Mouse (Mus musculus): ENCODE data around the gene Mitf. TPM values are rescaled to one million over a fixed set of nuclear protein-coding genes. Genes with fewer than 3 reads are reported as not detected.
A peak's percentile ranks its signal among the peaks of the same experiment; 100 is the strongest.

The Mitf gene
- polyA plus RNA-seq, 1 experiment from 2014 or later = 26.4 TPM

DNA sequence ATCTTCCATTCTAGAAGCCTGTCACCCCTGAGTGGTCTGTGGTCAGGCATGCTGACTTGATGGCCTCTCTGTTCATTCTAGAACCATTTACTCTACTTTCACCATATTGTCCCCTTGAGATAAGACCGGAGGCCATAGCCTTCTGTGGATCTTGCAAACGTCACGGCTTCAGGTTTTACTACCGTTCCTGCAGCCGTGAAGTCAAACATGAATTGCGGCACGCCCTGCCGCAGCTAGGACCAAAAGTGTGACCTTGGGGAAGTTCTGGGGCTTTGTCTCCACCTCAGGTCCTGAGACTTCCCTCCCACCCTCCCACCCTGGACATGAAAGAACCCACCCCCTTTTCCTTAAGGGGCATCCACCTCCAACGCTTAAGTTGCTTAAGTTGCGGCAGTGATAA is 149.8 kb downstream of the Mitf start:
- peaks cover 4 to 25% of the 10 kb centered on the region in 2 experiments for H3K4me1 ChIP-seq (ENCODE audit: control insufficient read depth in 2 of 2, insufficient read depth in 2 of 2, low read length in 2 of 2)
- WGBS = 66% methylated on average over 10 of the region's 10 CpGs
- H3K27ac ChIP-seq (replicated peaks in 1 of 2; ENCODE audit: control insufficient read depth in 1 of 2, insufficient read depth in 1 of 2, low read depth in 2 of 2, low read length in 2 of 2) = no peak overlapping the region
- peaks cover 7% of the 10 kb centered on the region; the same call in 1 of the 2 replicates for H3K36me3 ChIP-seq (ENCODE audit: control insufficient read depth, insufficient read depth, low read length)
- no peak overlapping the region for H3K4me2 ChIP-seq (ENCODE audit: low read length)
- no peaks in the 10 kb centered on the region for H3K9me3 ChIP-seq (ENCODE audit: control insufficient read depth, low read length)
- H3K4me3 ChIP-seq (ENCODE audit: control insufficient read depth in 1 of 2, insufficient read depth in 1 of 2, low read depth in 1 of 2, low read length in 2 of 2) = no peak overlapping the region
- no peak for ATAC-seq (ENCODE audit: insufficient number of reproducible peaks, insufficient read depth, low FRiP score, low read depth)
- no peaks in the 10 kb centered on the region for H3K27me3 ChIP-seq (ENCODE audit: control insufficient read depth, insufficient read depth, low read length)
- no peak overlapping the region for H3K9ac ChIP-seq (ENCODE audit: low read length)

DNA sequence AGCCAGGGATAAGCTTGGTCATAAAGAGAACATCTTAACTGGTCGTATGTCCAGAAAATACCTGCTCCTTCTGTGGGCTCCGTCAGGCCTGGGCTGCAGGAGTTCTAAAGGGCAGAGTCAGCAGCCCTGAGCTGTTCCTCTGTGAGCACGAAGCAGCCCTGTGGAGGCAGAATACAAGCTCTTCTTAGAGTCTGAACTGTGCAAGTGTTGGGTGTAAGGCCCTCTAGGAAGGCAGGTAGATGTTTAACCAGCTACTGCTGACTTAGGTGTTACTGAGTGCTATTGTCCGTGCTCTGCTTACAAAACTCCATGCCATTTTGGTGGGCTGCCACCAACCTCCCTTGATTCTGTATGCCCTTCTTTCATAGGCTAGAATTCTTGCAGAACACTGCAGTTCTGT is 151.4 kb downstream of the Mitf start:
- Histone ChIP-seq H3K4me3 (ENCODE audit: control insufficient read depth in 1 of 2, insufficient read depth in 1 of 2, low read depth in 1 of 2, low read length in 2 of 2) (no peak overlapping the region), H3K9me3 (ENCODE audit: control insufficient read depth, low read length) (no peaks in the 10 kb centered on the region), H3K27ac (replicated peaks in 1 of 2; ENCODE audit: control insufficient read depth in 1 of 2, insufficient read depth in 1 of 2, low read depth in 2 of 2, low read length in 2 of 2) (no peak overlapping the region), H3K4me2 (ENCODE audit: low read length) (no peak overlapping the region), H3K4me1 (ENCODE audit: control insufficient read depth in 2 of 2, insufficient read depth in 2 of 2, low read length in 2 of 2) (peaks cover 3 to 20% of the 10 kb centered on the region in 2 experiments; a peak in 3 of 4 replicates), H3K9ac (ENCODE audit: low read length) (no peak overlapping the region), H3K36me3 (ENCODE audit: control insufficient read depth, insufficient read depth, low read length) (peaks cover 7% of the 10 kb centered on the region; the same call in 1 of the 2 replicates), H3K27me3 (ENCODE audit: control insufficient read depth, insufficient read depth, low read length) (no peaks in the 10 kb centered on the region)
- 82% methylated on average over 4 of the region's 4 CpGs for WGBS
- no peak for ATAC-seq (ENCODE audit: insufficient number of reproducible peaks, insufficient read depth, low FRiP score, low read depth)

DNA sequence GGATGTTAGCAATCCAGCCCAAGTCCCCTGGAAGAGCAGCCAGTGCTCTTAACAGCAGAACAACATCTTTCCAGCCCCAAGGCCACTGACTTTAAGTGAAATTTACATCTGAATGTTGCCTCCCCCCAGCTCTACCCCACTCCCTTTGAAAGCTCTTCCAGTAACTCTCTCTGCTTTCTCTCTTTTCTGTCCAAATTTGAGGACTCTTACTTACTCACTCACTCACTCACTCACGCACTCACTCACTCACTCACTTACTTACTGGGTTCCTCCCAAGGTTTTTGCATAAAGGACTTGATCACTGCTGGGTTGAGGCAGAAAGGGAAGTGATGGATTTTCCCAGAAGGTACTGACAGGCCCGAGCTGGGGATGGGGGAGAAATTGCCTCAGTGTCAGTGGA is 154.9 kb downstream of the Mitf start:
- H3K4me2 ChIP-seq (ENCODE audit: low read length) = no peak overlapping the region
- ATAC-seq (ENCODE audit: insufficient number of reproducible peaks, insufficient read depth, low FRiP score, low read depth) = no peak
- H3K4me3 ChIP-seq (ENCODE audit: control insufficient read depth in 1 of 2, insufficient read depth in 1 of 2, low read depth in 1 of 2, low read length in 2 of 2) = no peak overlapping the region
- peaks cover 7% of the 10 kb centered on the region; the same call in 1 of the 2 replicates for H3K36me3 ChIP-seq (ENCODE audit: control insufficient read depth, insufficient read depth, low read length)
- H3K27ac ChIP-seq (replicated peaks in 1 of 2; ENCODE audit: control insufficient read depth in 1 of 2, insufficient read depth in 1 of 2, low read depth in 2 of 2, low read length in 2 of 2) = no peak overlapping the region
- no peaks in the 10 kb centered on the region for H3K9me3 ChIP-seq (ENCODE audit: control insufficient read depth, low read length)
- no peak overlapping the region for H3K9ac ChIP-seq (ENCODE audit: low read length)
- H3K4me1 ChIP-seq (ENCODE audit: control insufficient read depth in 2 of 2, insufficient read depth in 2 of 2, low read length in 2 of 2) = peaks cover 3 to 10% of the 10 kb centered on the region in 2 experiments; a peak in 2 of 4 replicates
- 51% methylated on average over 2 of the region's 2 CpGs for WGBS
- no peaks in the 10 kb centered on the region for H3K27me3 ChIP-seq (ENCODE audit: control insufficient read depth, insufficient read depth, low read length)

DNA sequence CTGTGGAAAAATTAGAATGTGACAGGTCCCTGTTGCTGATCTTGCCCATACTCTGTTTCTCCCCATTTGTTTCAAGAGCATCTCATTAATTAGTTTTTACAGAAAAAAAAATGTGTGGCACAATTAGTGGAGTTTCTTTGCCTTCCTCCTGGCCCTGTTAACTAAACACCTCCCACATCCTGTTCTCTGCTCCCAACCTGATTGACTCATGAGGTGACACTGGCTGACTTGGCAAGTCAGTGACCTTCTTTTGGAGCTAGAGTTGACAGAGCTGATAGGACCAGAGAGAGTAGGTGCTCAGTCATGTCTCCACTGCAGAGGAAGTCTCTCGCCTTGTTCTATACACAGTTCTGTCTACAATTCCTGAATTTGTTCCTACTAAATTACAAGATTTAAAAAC is 155.5 kb downstream of the Mitf start:
- ATAC-seq (ENCODE audit: insufficient number of reproducible peaks, insufficient read depth, low FRiP score, low read depth) = no peak
- no peak overlapping the region for H3K27ac ChIP-seq (replicated peaks in 1 of 2; ENCODE audit: control insufficient read depth in 1 of 2, insufficient read depth in 1 of 2, low read depth in 2 of 2, low read length in 2 of 2)
- WGBS = 43% methylated on average over 1 of the region's 1 CpGs

DNA sequence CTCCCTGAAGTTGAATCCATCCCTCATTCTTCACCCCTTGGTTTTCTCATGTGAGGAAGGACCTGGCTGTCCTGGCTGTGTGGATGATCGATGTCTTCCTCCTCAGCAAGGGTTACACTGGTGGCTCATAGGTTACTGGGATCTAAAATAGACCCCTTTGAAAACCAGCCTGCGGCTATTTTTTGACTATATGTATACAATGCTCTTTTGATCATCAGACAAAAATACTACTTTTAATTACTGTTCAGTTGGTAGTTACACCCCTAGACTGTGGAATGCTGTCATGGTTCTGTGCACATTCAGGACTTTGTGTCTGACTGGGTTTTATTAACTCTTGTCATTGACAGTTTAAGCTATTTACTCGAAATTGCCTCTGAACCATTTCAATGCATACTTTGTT is 157.9 kb downstream of the Mitf start:
- Histone ChIP-seq H3K9me3 (ENCODE audit: control insufficient read depth, low read length) (no peaks in the 10 kb centered on the region), H3K27me3 (ENCODE audit: control insufficient read depth, insufficient read depth, low read length) (no peaks in the 10 kb centered on the region), H3K36me3 (ENCODE audit: control insufficient read depth, insufficient read depth, low read length) (peaks cover 3% of the 10 kb centered on the region; the same call in 1 of the 2 replicates), H3K27ac (replicated peaks in 1 of 2; ENCODE audit: control insufficient read depth in 1 of 2, insufficient read depth in 1 of 2, low read depth in 2 of 2, low read length in 2 of 2) (no peak overlapping the region), H3K9ac (ENCODE audit: low read length) (no peak overlapping the region), H3K4me2 (ENCODE audit: low read length) (no peak overlapping the region), H3K4me1 (ENCODE audit: control insufficient read depth in 2 of 2, insufficient read depth in 2 of 2, low read length in 2 of 2) (peaks cover 3 to 9% of the 10 kb centered on the region in 2 experiments; a peak in 2 of 4 replicates), H3K4me3 (ENCODE audit: control insufficient read depth in 1 of 2, insufficient read depth in 1 of 2, low read depth in 1 of 2, low read length in 2 of 2) (no peak overlapping the region)
- no peak for ATAC-seq (ENCODE audit: insufficient number of reproducible peaks, insufficient read depth, low FRiP score, low read depth)
- 86% methylated on average over 3 of the region's 3 CpGs for WGBS

More for the DNA sequence above, 155.5 kb downstream of the Mitf start:
- no peak overlapping the region for H3K4me3 ChIP-seq (ENCODE audit: control insufficient read depth in 1 of 2, insufficient read depth in 1 of 2, low read depth in 1 of 2, low read length in 2 of 2)
- H3K9ac ChIP-seq (ENCODE audit: low read length) = no peak overlapping the region
- peaks cover 7% of the 10 kb centered on the region; the same call in 1 of the 2 replicates for H3K36me3 ChIP-seq (ENCODE audit: control insufficient read depth, insufficient read depth, low read length)
- H3K4me1 ChIP-seq (ENCODE audit: control insufficient read depth in 2 of 2, insufficient read depth in 2 of 2, low read length in 2 of 2) = peaks cover 3 to 9% of the 10 kb centered on the region in 2 experiments; a peak in 2 of 4 replicates
- H3K27me3 ChIP-seq (ENCODE audit: control insufficient read depth, insufficient read depth, low read length) = no peaks in the 10 kb centered on the region
- H3K9me3 ChIP-seq (ENCODE audit: control insufficient read depth, low read length) = no peaks in the 10 kb centered on the region
- no peak overlapping the region for H3K4me2 ChIP-seq (ENCODE audit: low read length)

DNA sequence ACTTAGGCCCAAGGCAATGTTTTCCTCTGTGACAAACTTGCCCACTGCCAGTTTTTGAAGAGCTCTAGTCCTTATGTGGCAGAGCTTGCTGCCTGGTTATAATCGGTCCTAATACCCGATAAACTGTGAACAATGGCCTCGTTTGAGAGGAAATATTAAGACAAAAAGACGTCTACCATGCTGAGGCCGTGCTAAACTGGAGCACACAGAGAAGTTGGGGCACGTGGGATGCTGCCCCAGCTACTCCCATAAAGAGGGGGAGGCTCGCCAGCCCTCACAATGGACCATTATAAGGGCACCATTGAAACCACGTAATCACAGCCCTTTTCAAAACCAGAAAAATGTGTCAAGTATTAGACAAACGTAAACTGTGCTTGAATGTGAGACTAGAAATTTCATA is 174.8 kb downstream of the Mitf start:
- Histone ChIP-seq H3K9me3 (ENCODE audit: control insufficient read depth, low read length) (no peaks in the 10 kb centered on the region), H3K4me2 (ENCODE audit: low read length) (no peak overlapping the region), H3K4me1 (ENCODE audit: control insufficient read depth in 2 of 2, insufficient read depth in 2 of 2, low read length in 2 of 2) (peaks cover 0 to 21% of the 10 kb centered on the region in 2 experiments; a peak in 3 of 4 replicates), H3K9ac (ENCODE audit: low read length) (no peak overlapping the region), H3K4me3 (ENCODE audit: control insufficient read depth in 1 of 2, insufficient read depth in 1 of 2, low read depth in 1 of 2, low read length in 2 of 2) (no peak overlapping the region), H3K36me3 (ENCODE audit: control insufficient read depth, insufficient read depth, low read length) (no peaks in the 10 kb centered on the region), H3K27me3 (ENCODE audit: control insufficient read depth, insufficient read depth, low read length) (no peaks in the 10 kb centered on the region), H3K27ac (replicated peaks in 1 of 2; ENCODE audit: control insufficient read depth in 1 of 2, insufficient read depth in 1 of 2, low read depth in 2 of 2, low read length in 2 of 2) (no peak overlapping the region)
- WGBS = 82% methylated on average over 9 of the region's 9 CpGs
- ATAC-seq (ENCODE audit: insufficient number of reproducible peaks, insufficient read depth, low FRiP score, low read depth) = no peak

DNA sequence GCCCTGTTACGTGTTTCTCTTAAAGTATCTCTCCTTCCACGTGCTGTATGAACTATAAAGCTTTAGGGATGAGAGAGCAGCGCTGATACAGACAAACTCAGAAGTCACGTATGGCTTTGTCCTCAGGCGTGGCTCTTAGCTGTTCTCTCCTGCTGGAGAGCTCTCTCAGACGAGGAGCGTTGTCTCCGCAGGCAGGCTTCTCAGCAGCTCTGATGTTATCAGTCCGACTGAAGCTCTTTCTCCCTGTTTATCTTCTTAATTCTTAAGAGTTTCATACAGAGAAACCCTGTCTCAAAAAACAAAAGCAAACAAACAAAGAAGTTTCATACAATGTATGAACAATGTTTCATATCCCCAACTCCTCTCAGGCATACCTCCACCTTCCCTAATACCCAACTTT is 178.8 kb downstream of the Mitf start:
- Histone ChIP-seq H3K4me1 (ENCODE audit: control insufficient read depth in 2 of 2, insufficient read depth in 2 of 2, low read length in 2 of 2) (peaks cover 8 to 32% of the 10 kb centered on the region in 2 experiments), H3K27ac (replicated peaks in 1 of 2; ENCODE audit: control insufficient read depth in 1 of 2, insufficient read depth in 1 of 2, low read depth in 2 of 2, low read length in 2 of 2) (no peak overlapping the region), H3K9ac (ENCODE audit: low read length) (0 out of 2 replicates have a peak overlapping the region, but pooled peaks have one; percentile 16), H3K4me3 (ENCODE audit: control insufficient read depth in 1 of 2, insufficient read depth in 1 of 2, low read depth in 1 of 2, low read length in 2 of 2) (no peak overlapping the region), H3K4me2 (ENCODE audit: low read length) (no peak overlapping the region), H3K27me3 (ENCODE audit: control insufficient read depth, insufficient read depth, low read length) (no peaks in the 10 kb centered on the region), H3K36me3 (ENCODE audit: control insufficient read depth, insufficient read depth, low read length) (no peaks in the 10 kb centered on the region), H3K9me3 (ENCODE audit: control insufficient read depth, low read length) (no peaks in the 10 kb centered on the region)
- WGBS = 32% methylated on average over 9 of the region's 9 CpGs
- no peak for ATAC-seq (ENCODE audit: insufficient number of reproducible peaks, insufficient read depth, low FRiP score, low read depth)

DNA sequence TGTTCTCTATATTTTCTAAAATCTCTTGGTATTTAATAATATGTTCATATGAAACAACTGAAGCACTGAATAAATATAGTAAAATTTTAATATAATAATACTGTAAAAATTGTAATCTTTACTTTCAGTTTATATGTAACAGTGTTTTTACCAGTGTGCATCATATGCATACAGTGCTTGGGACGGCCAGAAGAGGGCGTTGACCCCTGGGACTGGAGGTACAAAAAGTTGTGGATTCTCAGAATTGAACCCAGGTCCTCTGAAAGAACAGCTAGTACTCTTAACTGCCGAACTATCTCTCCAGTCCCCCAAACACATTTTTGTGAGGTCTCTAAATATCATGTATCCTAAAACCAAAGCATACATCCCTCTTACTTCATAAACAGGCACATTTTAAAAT is 179.6 kb downstream of the Mitf start:
- H3K27ac ChIP-seq (replicated peaks in 1 of 2; ENCODE audit: control insufficient read depth in 1 of 2, insufficient read depth in 1 of 2, low read depth in 2 of 2, low read length in 2 of 2) = no peak overlapping the region
- H3K4me1 ChIP-seq (ENCODE audit: control insufficient read depth in 2 of 2, insufficient read depth in 2 of 2, low read length in 2 of 2) = peaks cover 8 to 34% of the 10 kb centered on the region in 2 experiments
- whole genome bisulfite sequencing = 85% methylated on average over 3 of the region's 3 CpGs
- no peak overlapping the region for H3K4me3 ChIP-seq (ENCODE audit: control insufficient read depth in 1 of 2, insufficient read depth in 1 of 2, low read depth in 1 of 2, low read length in 2 of 2)
- no peaks in the 10 kb centered on the region for H3K9me3 ChIP-seq (ENCODE audit: control insufficient read depth, low read length)
- H3K4me2 ChIP-seq (ENCODE audit: low read length) = no peak overlapping the region
- H3K27me3 ChIP-seq (ENCODE audit: control insufficient read depth, insufficient read depth, low read length) = no peaks in the 10 kb centered on the region
- H3K9ac ChIP-seq (ENCODE audit: low read length) = no peak overlapping the region
- no peak for ATAC-seq (ENCODE audit: insufficient number of reproducible peaks, insufficient read depth, low FRiP score, low read depth)
- no peaks in the 10 kb centered on the region for H3K36me3 ChIP-seq (ENCODE audit: control insufficient read depth, insufficient read depth, low read length)
